Mouse (Mus musculus): Measurements from ENCODE around the gene Fam166a. TPM values are rescaled to one million over a fixed set of nuclear protein-coding genes. Genes with fewer than 3 reads are reported as not detected.

The Fam166a gene
- total RNA-seq, 2 experiments from 2014 or later: 0.59 TPM; not detected in 1

DNA sequence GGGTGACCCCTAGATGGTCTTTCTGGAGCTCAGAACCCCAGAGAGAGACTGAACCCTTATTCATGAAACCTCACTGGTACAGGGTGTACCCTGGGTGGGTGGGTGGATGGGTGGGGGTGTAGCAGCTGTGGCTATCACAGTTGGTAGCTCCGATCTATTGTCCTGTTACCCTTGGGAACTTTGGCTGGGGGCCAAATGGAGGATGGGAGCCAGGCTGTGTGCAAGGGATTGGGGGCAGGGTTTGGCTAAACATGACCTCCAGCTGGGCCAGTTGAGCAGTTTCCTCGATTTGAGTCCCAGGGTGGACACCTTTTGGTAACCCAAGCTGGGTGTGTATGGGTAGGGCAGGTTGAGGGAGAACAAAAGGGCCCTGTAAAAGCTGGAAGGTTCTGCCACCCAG is 48.2 kb downstream of the Fam166a start:
- DNase-seq (ENCODE audit: extremely low spot score in 1 of 2, low spot score in 1 of 2): no peak

DNA sequence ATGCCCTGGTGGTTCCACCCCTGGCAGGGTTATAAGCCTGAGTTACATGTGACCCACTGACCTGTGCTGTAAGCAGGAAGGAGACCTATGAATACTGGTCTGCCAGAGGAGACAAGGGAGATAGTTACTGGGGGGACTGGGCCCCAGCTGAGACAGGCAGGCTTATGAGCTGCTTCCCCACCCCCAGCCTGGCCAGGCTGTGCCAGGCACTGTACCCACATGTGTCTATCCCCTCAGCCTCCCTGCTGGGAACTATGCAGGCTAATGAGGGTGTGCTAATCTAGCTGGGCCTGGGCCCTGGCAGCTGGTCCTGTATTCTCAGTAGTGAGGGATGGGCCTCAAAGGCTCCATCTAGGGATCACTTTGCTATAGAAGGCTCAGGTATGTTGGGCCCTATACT is 48.7 kb downstream of the Fam166a start:
- DNase-seq (ENCODE audit: extremely low spot score in 1 of 2, low spot score in 1 of 2): no peak

DNA sequence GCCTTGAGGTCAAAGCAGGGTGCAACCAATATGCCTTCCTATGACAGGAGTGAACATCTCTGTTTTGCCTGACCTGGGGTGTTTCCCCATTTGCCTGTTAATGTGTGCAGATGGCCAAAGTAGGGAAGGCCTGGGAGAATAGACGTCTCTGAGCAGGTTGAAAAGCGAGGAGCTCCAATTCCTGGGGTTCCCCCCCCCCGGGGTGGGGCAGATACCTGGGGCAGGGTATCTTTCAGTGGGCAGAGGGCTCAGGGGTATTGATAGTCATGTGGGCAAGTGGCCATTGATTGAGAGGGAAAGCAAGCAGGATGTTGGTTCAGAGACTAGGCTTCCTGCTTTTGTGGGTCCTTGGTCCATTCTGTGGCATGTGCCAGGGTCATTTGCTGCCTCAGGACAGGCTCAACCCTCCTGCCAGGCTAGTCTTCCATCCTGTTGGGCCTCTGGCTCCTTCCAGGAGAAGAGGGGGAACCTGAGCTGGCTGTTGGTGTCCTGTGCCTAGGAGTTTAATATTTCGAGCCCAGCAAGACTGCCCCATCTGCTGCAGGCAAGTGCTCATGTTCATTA is 49.3 kb downstream of the Fam166a start:
- DNase-seq (ENCODE audit: extremely low spot score in 1 of 2, low spot score in 1 of 2): no peak

Other genes starting within 250 kb of the Fam166a start
- 10 to 100 TPM; 85.3 to 93.5 TPM for gene Mrpl41, start 243.6 kb upstream of the Fam166a start, total RNA-seq (2021)
- 10 to 100 TPM; 24.2 to 25.2 TPM for gene Pnpla7, start 242.7 kb upstream of the Fam166a start, total RNA-seq (2021)
- 100 to 1,000 TPM; 985 to 995 TPM for gene Nsmf, start 164.4 kb upstream of the Fam166a start, total RNA-seq (2021)
- not detected for gene Entpd8, start 138.4 kb upstream of the Fam166a start, total RNA-seq (2021)
- not detected for gene Noxa1, start 123.6 kb upstream of the Fam166a start, total RNA-seq (2021)
- 10 to 100 TPM; 27.5 to 35.7 TPM for gene Nrarp, start 38.0 kb upstream of the Fam166a start, total RNA-seq (2021)
- 1 to 10 TPM; 1.5 TPM for gene Tor4a, start 21.9 kb upstream of the Fam166a start, total RNA-seq (2021)
- gene Nelfb, start 7.3 kb upstream of the Fam166a start, total RNA-seq (2021): 10 to 100 TPM; 55.8 to 58.9 TPM
- gene Stpg3, start 4.1 kb upstream of the Fam166a start, total RNA-seq (2021): under 1 TPM in 1 of 2 experiments, not detected in 1; 0.32 TPM
- gene Tubb4b, start 6.0 kb downstream of the Fam166a start, total RNA-seq (2021): 100 to 1,000 TPM; 330 to 361 TPM
- gene Slc34a3, start 15.6 kb downstream of the Fam166a start, total RNA-seq (2021): not detected
- gene Rnf224, start 18.0 kb downstream of the Fam166a start, total RNA-seq (2021): not detected
- 100 to 1,000 TPM; 230 to 231 TPM for gene Rnf208, start 23.5 kb downstream of the Fam166a start, total RNA-seq (2021)
- under 1 TPM in 1 of 2 experiments, not detected in 1; 0.79 TPM for gene Cysrt1, start 23.7 kb downstream of the Fam166a start, total RNA-seq (2021)
- 1 to 10 TPM; 3.3 to 5.2 TPM for gene AL732309.1, start 28.1 kb downstream of the Fam166a start, total RNA-seq (2021)
- gene Tmem203, start 36.7 kb downstream of the Fam166a start, total RNA-seq (2021): 10 to 100 TPM; 38.1 to 40.5 TPM
- 10 to 100 TPM; 27.0 to 29.4 TPM for gene Tprn, start 43.9 kb downstream of the Fam166a start, total RNA-seq (2021)
- 10 to 100 TPM; 69.2 to 71.6 TPM for gene Ssna1, start 53.7 kb downstream of the Fam166a start, total RNA-seq (2021)
- gene Anapc2, start 53.7 kb downstream of the Fam166a start, total RNA-seq (2021): 10 to 100 TPM; 85.1 to 86.5 TPM
- gene Tmem210, start 69.4 kb downstream of the Fam166a start, total RNA-seq (2021): not detected
- not detected for gene Lrrc26, start 71.2 kb downstream of the Fam166a start, total RNA-seq (2021)
- 100 to 1,000 TPM; 405 to 487 TPM for gene Grin1, start 100.4 kb downstream of the Fam166a start, total RNA-seq (2021)
- gene Man1b1, start 113.6 kb downstream of the Fam166a start, total RNA-seq (2021): 10 to 100 TPM; 53.7 to 56.1 TPM
- 10 to 100 TPM; 30.7 to 31.7 TPM for gene Dpp7, start 137.6 kb downstream of the Fam166a start, total RNA-seq (2021)
- 10 to 100 TPM; 14.2 to 14.3 TPM for gene Uap1l1, start 146.9 kb downstream of the Fam166a start, total RNA-seq (2021)
- 1 to 10 TPM; 5.8 to 6.0 TPM for gene Sapcd2, start 153.6 kb downstream of the Fam166a start, total RNA-seq (2021)
- gene Entpd2, start 177.1 kb downstream of the Fam166a start, total RNA-seq (2021): 10 to 100 TPM; 15.3 to 18.0 TPM
- 100 to 1,000 TPM; 427 to 450 TPM for gene Npdc1, start 180.6 kb downstream of the Fam166a start, total RNA-seq (2021)
- gene Fut7, start 204.5 kb downstream of the Fam166a start, total RNA-seq (2021): under 1 TPM; 0.12 to 0.49 TPM
- gene Abca2, start 210.0 kb downstream of the Fam166a start, total RNA-seq (2021): 100 to 1,000 TPM; 160 to 172 TPM
- gene Clic3, start 238.1 kb downstream of the Fam166a start, total RNA-seq (2021): under 1 TPM; 0.47 to 0.73 TPM
- gene Paxx, start 242.3 kb downstream of the Fam166a start, total RNA-seq (2021): 10 to 100 TPM; 56.6 to 58.9 TPM

Data from layer of hippocampus, postnatal 25 days (tissue).